Comparison of ENCODE assay signal across 21 mouse cellular contexts in the genomic region with DNA sequence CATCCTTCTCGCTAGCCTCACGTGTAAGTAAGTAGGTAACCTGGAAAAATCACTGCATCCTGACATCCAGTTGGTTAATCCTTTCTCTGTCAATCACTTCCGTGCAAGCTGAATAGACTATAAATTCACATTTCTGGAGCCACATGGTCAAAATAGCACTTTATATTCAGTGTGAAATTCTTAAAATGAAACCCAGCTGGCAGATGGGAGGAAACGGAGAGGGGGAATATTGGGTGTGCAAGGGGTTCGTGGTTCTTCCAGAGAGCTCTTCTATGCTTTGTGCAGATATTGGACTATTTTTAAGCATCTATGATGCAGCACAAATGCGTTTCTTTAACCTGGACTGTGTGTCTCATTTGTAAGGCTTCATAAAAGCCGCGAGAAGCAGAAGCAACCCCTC.
A peak's percentile ranks its signal among the peaks of the same experiment; 100 is the strongest.
DNase-seq lines count a peak whose midpoint lies in the region; ATAC-seq and TF ChIP-seq lines count a peak whose summit lies in the region.
"Had no signal": no experiment of that assay in that cellular context is flagged by ENCODE, and none has a peak within 500 bp of the region (broad histone marks: within the 10 kb centered on the region; RNA-seq: fewer than 3 reads in every experiment).

No protein-coding gene starts in this region.

- intact Hi-C loops in left cerebral cortex, postnatal 25 days (cut with DNase I), result loop anchor here (2.0 to 5.0 kb wide), 2 partner anchors 54 to 98 kb away; no protein-coding TSS in a partner anchor
- intact Hi-C loops in gastrocnemius, postnatal 36 days (cut with DNase I), result no loop called here

- peak; percentile 68 for ATAC-seq in forebrain, embryonic 13.5 days
- ATAC-seq in limb, embryonic 12.5 days (ENCODE audit: insufficient number of reproducible peaks, insufficient read depth, low FRiP score, low TSS enrichment, low read depth), result no peak
- peak; percentile 83 for ATAC-seq in forebrain, embryonic 14.5 days
- no peak for ATAC-seq in stomach, postnatal 0 days (ENCODE audit: low FRiP score, low TSS enrichment)

- no peaks in the 10 kb centered on the region for H3K36me3 ChIP-seq in forebrain, embryonic 13.5 days (ENCODE audit: poor library complexity, severe bottlenecking)
- H3K36me3 ChIP-seq in forebrain, embryonic 10.5 days (replicated peaks), result no peaks in the 10 kb centered on the region
- H3K36me3 ChIP-seq in limb, embryonic 12.5 days, result no peaks in the 10 kb centered on the region
- no peaks in the 10 kb centered on the region for H3K36me3 ChIP-seq in limb, embryonic 10.5 days
- H3K36me3 ChIP-seq in forebrain, embryonic 14.5 days (ENCODE audit: control insufficient read depth, insufficient read depth, low read length), result no peaks in the 10 kb centered on the region
- H3K36me3 ChIP-seq in stomach, postnatal 0 days (ENCODE audit: control insufficient read depth, insufficient read depth, low read length), result no peaks in the 10 kb centered on the region
- H3K36me3 ChIP-seq: heart, embryonic 13.5 days; limb, embryonic 13.5 days; liver, embryonic 13.5 days; lung, embryonic 15.5 days had no signal

- no peak for DNase-seq in forebrain, embryonic 10.5 days (ENCODE audit: extremely low spot score, low spot score)
- DNase-seq in limb, embryonic 10.5 days (ENCODE audit: low spot score), result no peak
- DNase-seq in forebrain, embryonic 14.5 days (ENCODE audit: low spot score), result peak; percentile 79
- DNase-seq in left cerebral cortex, postnatal 25 days (ENCODE audit: low spot score in 2 of 2), result peak; percentile 48 to 85
- DNase-seq in stomach, postnatal 0 days (ENCODE audit: low spot score), result no peak
- DNase-seq in gastrocnemius, postnatal 36 days, result no peak
- DNase-seq: adrenal gland, postnatal 36 days; cerebellum, adult 9-10 months; kidney, adult 9 months; kidney, postnatal 25 days; liver, embryonic 13.5 days; thymus, postnatal 25 days had no signal

- H3K4me3 ChIP-seq in forebrain, embryonic 13.5 days, result no peak overlapping the region
- no peak overlapping the region for H3K4me3 ChIP-seq in forebrain, embryonic 10.5 days
- no peak overlapping the region for H3K4me3 ChIP-seq in limb, embryonic 12.5 days (replicated peaks)
- H3K4me3 ChIP-seq in limb, embryonic 10.5 days, result no peak overlapping the region
- no peak overlapping the region for H3K4me3 ChIP-seq in forebrain, embryonic 14.5 days (ENCODE audit: low read depth, low read length)
- no peak overlapping the region for H3K4me3 ChIP-seq in stomach, postnatal 0 days (ENCODE audit: low read depth, low read length)
- H3K4me3 ChIP-seq: heart, embryonic 13.5 days; limb, embryonic 13.5 days; liver, embryonic 13.5 days; lung, embryonic 15.5 days had no signal

- no peak overlapping the region for H3K9ac ChIP-seq in forebrain, embryonic 13.5 days
- no peak overlapping the region for H3K9ac ChIP-seq in limb, embryonic 12.5 days (replicated peaks)
- no peak overlapping the region for H3K9ac ChIP-seq in forebrain, embryonic 14.5 days (ENCODE audit: low read length)
- H3K9ac ChIP-seq in stomach, postnatal 0 days (ENCODE audit: low read length), result no peak overlapping the region
- H3K9ac ChIP-seq: heart, embryonic 13.5 days; hindbrain, embryonic 14.5 days; limb, embryonic 13.5 days; liver, embryonic 13.5 days; lung, embryonic 15.5 days had no signal

- TF ChIP-seq EP300 in stomach, postnatal 0 days (optimal IDR thresholded peaks at IDR 0.05), result no peak

- peak overlapping the region; percentile 0; the same call in 1 of the 2 replicates for H3K4me2 ChIP-seq in forebrain, embryonic 13.5 days
- H3K4me2 ChIP-seq in limb, embryonic 12.5 days, result no peak overlapping the region
- H3K4me2 ChIP-seq in forebrain, embryonic 14.5 days (ENCODE audit: low read length), result 0 out of 2 replicates have a peak overlapping the region, but pooled peaks have one; percentile 1
- no peak overlapping the region for H3K4me2 ChIP-seq in stomach, postnatal 0 days (replicated peaks; ENCODE audit: low read depth)
- H3K4me2 ChIP-seq: heart, embryonic 13.5 days; hindbrain, embryonic 14.5 days; liver, embryonic 13.5 days; lung, embryonic 15.5 days; midbrain, embryonic 11.5 days had no signal

- H3K27me3 ChIP-seq in forebrain, embryonic 13.5 days, result no peaks in the 10 kb centered on the region
- H3K27me3 ChIP-seq in forebrain, embryonic 10.5 days (ENCODE audit: poor library complexity, severe bottlenecking), result no peaks in the 10 kb centered on the region
- H3K27me3 ChIP-seq in limb, embryonic 12.5 days, result no peaks in the 10 kb centered on the region
- no peaks in the 10 kb centered on the region for H3K27me3 ChIP-seq in limb, embryonic 10.5 days (ENCODE audit: low read depth, poor library complexity, severe bottlenecking)
- no peaks in the 10 kb centered on the region for H3K27me3 ChIP-seq in forebrain, embryonic 14.5 days (replicated peaks; ENCODE audit: control insufficient read depth, insufficient read depth, low read length)
- H3K27me3 ChIP-seq in stomach, postnatal 0 days (ENCODE audit: control insufficient read depth, insufficient read depth, low read length), result no peaks in the 10 kb centered on the region
- H3K27me3 ChIP-seq: heart, embryonic 13.5 days; limb, embryonic 13.5 days; liver, embryonic 13.5 days; lung, embryonic 15.5 days had no signal

- peak overlapping the region; percentile 73 for H3K27ac ChIP-seq in forebrain, embryonic 13.5 days
- H3K27ac ChIP-seq in forebrain, embryonic 10.5 days, result no peak overlapping the region
- peak overlapping the region; percentile 62; the same call in 1 of the 2 replicates for H3K27ac ChIP-seq in limb, embryonic 12.5 days
- no peak overlapping the region; the same call in 1 of the 2 replicates for H3K27ac ChIP-seq in limb, embryonic 10.5 days
- H3K27ac ChIP-seq in forebrain, embryonic 14.5 days (ENCODE audit: low read depth, low read length), result peak overlapping the region; percentile 76
- H3K27ac ChIP-seq in stomach, postnatal 0 days (replicated peaks), result no peak overlapping the region
- H3K27ac ChIP-seq: heart, embryonic 13.5 days; hindbrain, embryonic 14.5 days; liver, embryonic 13.5 days; lung, embryonic 15.5 days; macrophage had no signal

- H3K9me3 ChIP-seq in forebrain, embryonic 13.5 days (replicated peaks), result no peaks in the 10 kb centered on the region
- no peaks in the 10 kb centered on the region for H3K9me3 ChIP-seq in forebrain, embryonic 10.5 days
- H3K9me3 ChIP-seq in limb, embryonic 12.5 days, result no peaks in the 10 kb centered on the region
- H3K9me3 ChIP-seq in limb, embryonic 10.5 days (replicated peaks), result no peaks in the 10 kb centered on the region
- no peaks in the 10 kb centered on the region for H3K9me3 ChIP-seq in forebrain, embryonic 14.5 days (replicated peaks; ENCODE audit: control insufficient read depth, low read length)
- H3K9me3 ChIP-seq in stomach, postnatal 0 days (ENCODE audit: control insufficient read depth, low read length), result no peaks in the 10 kb centered on the region
- H3K9me3 ChIP-seq: G1E; heart, embryonic 13.5 days; limb, embryonic 13.5 days; liver, embryonic 13.5 days; lung, embryonic 15.5 days had no signal

- TF ChIP-seq CTCF in stomach, postnatal 0 days (IDR thresholded peaks at IDR 0.05; ENCODE audit: low read depth), result no peak

- 37% methylated on average over 8 of the region's 8 CpGs for WGBS in forebrain, embryonic 13.5 days
- 73% methylated on average over 8 of the region's 8 CpGs for WGBS in forebrain, embryonic 10.5 days
- WGBS in limb, embryonic 12.5 days, result 63% methylated on average over 8 of the region's 8 CpGs
- WGBS in limb, embryonic 10.5 days, result 91% methylated on average over 8 of the region's 8 CpGs
- whole genome bisulfite sequencing in forebrain, embryonic 14.5 days, result 32% methylated on average over 8 of the region's 8 CpGs
- WGBS in stomach, postnatal 0 days, result 84% methylated on average over 8 of the region's 8 CpGs

- peaks cover 23% of the 10 kb centered on the region for H3K4me1 ChIP-seq in forebrain, embryonic 13.5 days
- peaks cover 20% of the 10 kb centered on the region for H3K4me1 ChIP-seq in forebrain, embryonic 10.5 days
- peaks cover 18% of the 10 kb centered on the region for H3K4me1 ChIP-seq in limb, embryonic 12.5 days (replicated peaks)
- H3K4me1 ChIP-seq in limb, embryonic 10.5 days, result peaks cover 11% of the 10 kb centered on the region
- peaks cover 9% of the 10 kb centered on the region for H3K4me1 ChIP-seq in forebrain, embryonic 14.5 days (ENCODE audit: control insufficient read depth, insufficient read depth, low read length)
- H3K4me1 ChIP-seq in stomach, postnatal 0 days (replicated peaks; ENCODE audit: control insufficient read depth, insufficient read depth), result no peaks in the 10 kb centered on the region
- H3K4me1 ChIP-seq: liver, embryonic 13.5 days; lung, embryonic 15.5 days had no signal

Comparison
In these comparisons a context has a peak if more than half of its experiments do, and no peak if none do; other contexts are left out.
1. H3K27ac ChIP-seq: peak in forebrain, embryonic 13.5 days (single experiment), limb, embryonic 12.5 days (single experiment) and forebrain, embryonic 14.5 days (single experiment); none in forebrain, embryonic 10.5 days (single experiment), limb, embryonic 10.5 days (single experiment) and stomach, postnatal 0 days (single experiment).
2. DNase-seq: peak in forebrain, embryonic 14.5 days (single experiment) and left cerebral cortex, postnatal 25 days (2 of 2); none in forebrain, embryonic 10.5 days (single experiment), limb, embryonic 10.5 days (single experiment), stomach, postnatal 0 days (single experiment) and gastrocnemius, postnatal 36 days (0 of 2).
3. ATAC-seq: peak in forebrain, embryonic 13.5 days (single experiment) and forebrain, embryonic 14.5 days (single experiment); none in limb, embryonic 12.5 days (single experiment) and stomach, postnatal 0 days (single experiment).
4. H3K4me2 ChIP-seq: peak in forebrain, embryonic 13.5 days (single experiment) and forebrain, embryonic 14.5 days (single experiment); none in limb, embryonic 12.5 days (single experiment) and stomach, postnatal 0 days (single experiment).